Mouse (Mus musculus) bone marrow, adult 2 months (tissue): ENCODE measurements around the gene Txnrd1. TPM values are rescaled to one million over a fixed set of nuclear protein-coding genes. Genes with fewer than 3 reads are reported as not detected.

ENCODE experiments used
- H3K27ac ChIP-seq: fragments of 200-500 bp; 2 replicates; pipeline ENCODE4 v1.5.1; 2012; ENCODE audit warnings: low read depth, mild to moderate bottlenecking, control low read depth, inconsistent platforms, low read length; ENCODE audit not compliant: control insufficient read depth, poor library complexity, insufficient read depth
- H3K4me1 ChIP-seq: fragments of 200-500 bp; 2 replicates; pipeline ENCODE4 v1.6.1; 2011; ENCODE audit warnings: low read length; ENCODE audit not compliant: control insufficient read depth, insufficient read depth
- H3K4me3 ChIP-seq: fragments of 200-500 bp; replicated peaks from 2 replicates; pipeline ENCODE3; 2011; ENCODE audit warnings: mild to moderate bottlenecking, low read depth, low read length, control low read depth; ENCODE audit not compliant: control insufficient read depth
- CTCF ChIP-seq: fragments of 200-500 bp; IDR thresholded peaks from 2 replicates; pipeline ENCODE4 v1.5.1; 2011; ENCODE audit warnings: low read length, control low read depth; ENCODE audit not compliant: control insufficient read depth, insufficient read depth
- POLR2A ChIP-seq: fragments of 200-500 bp; IDR thresholded peaks from 2 replicates; pipeline ENCODE4 v1.6.1; 2011; ENCODE audit warnings: low read depth, mild to moderate bottlenecking, control low read depth, low read length, borderline replicate concordance; ENCODE audit not compliant: control insufficient read depth
- WGBS: fragments of 180-500 bp; shearing (Covaris S2); methylation state at CpG from one replicate; pipeline ENCODE4 v1.1.7; 2018; 5-methylcytosine and 5-hydroxymethylcytosine counted together
- polyA plus RNA-seq: library from polyadenylated mRNA; stranded (reverse); fragments of >200 nt; gene quantifications from 2 replicates; pipeline ENCODE4 v1.2.4, GENCODE M21; 2011; ENCODE audit warnings: low replicate concordance; ENCODE audit not compliant: missing spikeins, insufficient read depth, insufficient read length

Txnrd1 gene
- polyA plus RNA-seq, 1 experiment: 20.2 TPM

DNA sequence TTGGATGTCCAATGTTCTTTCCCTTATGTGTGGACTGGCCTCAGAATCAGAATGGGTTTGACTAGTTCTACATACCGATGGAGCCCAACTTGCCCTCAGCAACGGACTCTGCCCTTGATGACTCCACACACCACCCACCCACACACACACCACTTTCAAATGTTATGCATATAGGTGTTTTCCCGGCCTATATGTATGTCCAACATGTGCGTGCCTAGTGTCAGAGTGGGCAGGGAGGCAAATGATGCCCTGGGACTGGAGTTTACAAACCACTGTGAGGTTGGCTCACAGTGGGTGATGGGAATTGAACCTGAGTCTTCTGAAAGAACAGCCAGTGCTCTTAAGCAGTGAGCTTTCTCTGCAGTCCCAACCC, 36.6 kb upstream of the Txnrd1 start:
- no peak overlapping the region for H3K4me3 ChIP-seq
- no peak for TF ChIP-seq POLR2A
- TF ChIP-seq CTCF: no peak
- peaks cover 4% of the 10 kb centered on the region for H3K4me1 ChIP-seq
- 39% methylated on average over 4 of the region's 4 CpGs for WGBS
- no peak overlapping the region for H3K27ac ChIP-seq

DNA sequence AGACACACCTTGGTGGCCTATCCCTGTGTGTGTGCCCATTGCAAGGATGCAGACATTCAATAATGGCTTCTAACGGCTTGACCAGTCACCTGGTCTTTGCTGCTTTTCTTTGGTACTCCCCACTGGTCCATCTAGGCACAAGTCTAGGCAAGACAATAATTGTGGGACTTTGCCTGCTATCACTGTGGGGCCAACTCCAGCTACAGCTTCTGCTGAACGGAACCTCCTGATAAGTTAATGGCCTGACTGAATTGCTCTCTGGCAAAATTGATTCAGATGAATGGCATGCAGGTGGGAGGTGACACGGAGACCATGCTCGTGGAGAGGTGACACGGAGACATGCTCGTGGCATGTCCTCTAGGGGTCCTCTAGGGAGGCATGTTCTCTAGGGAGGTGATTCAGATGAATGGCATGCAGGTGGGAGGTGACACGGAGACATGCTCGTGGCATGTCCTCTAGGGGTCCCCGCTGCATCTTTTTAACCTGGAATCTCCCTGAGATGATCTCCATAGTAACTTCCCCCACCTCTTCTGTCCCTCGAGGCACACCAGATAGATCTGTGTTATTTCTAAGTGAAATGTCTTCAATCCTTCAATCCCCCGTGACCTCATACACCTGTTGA, 35.3 kb upstream of the Txnrd1 start:
- WGBS: 51% methylated on average over 11 of the region's 11 CpGs
- TF ChIP-seq POLR2A: no peak
- no peak for TF ChIP-seq CTCF
- Histone ChIP-seq H3K4me3 (no peak overlapping the region), H3K4me1 (peaks cover 4% of the 10 kb centered on the region), H3K27ac (no peak overlapping the region)

DNA sequence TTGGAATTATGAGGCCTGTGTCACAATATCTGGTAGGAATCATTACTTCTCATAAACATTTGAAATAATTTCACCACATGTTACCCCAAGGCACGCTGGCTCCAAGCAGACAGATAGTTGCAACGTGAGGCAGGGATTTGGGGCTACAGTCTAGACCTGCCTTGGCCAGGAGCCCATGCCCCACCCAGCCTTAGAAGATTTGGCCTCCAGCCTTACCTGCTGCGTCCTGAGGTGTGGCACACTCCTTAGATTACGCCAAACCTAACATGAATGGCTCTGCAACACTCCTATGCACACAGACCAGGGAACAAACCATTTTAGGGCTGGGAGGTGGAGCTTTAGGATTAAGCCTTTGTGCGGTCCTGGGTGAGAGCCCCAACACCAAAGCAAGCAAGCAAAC, 33.7 kb upstream of the Txnrd1 start:
- Histone ChIP-seq H3K4me3 (no peak overlapping the region), H3K27ac (no peak overlapping the region), H3K4me1 (peaks cover 4% of the 10 kb centered on the region)
- 78% methylated on average over 5 of the region's 5 CpGs for WGBS
- TF ChIP-seq CTCF: no peak
- TF ChIP-seq POLR2A: no peak

DNA sequence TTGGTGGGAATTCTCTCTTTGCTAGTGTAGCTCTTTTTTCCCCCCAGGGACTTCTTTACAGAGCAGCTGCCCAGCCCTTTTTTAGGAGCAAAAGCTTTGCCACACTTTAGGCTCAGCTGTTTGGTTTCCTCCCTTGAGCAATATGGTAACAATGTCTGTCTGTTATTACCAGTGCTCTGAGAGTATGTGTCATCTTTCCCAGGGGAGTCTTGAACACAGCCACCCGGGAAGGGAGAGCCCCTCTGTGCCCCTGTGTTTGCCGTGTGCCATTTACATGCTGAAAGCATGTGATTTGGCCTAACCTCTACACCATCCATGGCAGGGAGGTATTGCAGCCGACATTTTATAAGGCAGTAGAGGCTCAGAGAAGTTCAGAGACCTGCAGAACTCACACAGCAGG, 29.4 kb upstream of the Txnrd1 start:
- Histone ChIP-seq H3K4me1 (no peaks in the 10 kb centered on the region), H3K27ac (no peak overlapping the region), H3K4me3 (no peak overlapping the region)
- TF ChIP-seq POLR2A: no peak
- 62% methylated on average over 3 of the region's 3 CpGs for WGBS

DNA sequence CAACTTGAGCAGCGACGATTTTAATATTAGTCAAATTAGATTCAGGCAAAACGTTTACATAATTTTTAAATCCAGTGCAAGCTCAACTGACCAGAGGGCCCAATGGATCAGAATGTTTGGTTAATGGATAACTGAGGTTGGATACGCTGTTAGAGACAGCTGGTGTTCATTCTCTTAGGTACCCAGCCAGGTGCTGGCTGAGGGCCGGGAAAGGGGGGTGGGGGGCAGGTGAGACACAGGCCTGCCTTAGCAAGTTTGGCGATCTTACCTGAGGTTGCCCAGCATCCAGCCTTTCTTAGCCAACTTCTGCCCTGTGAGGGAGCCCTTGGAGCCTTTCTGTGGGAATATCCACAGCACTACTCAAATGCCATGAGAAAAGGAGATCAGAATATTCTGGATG, 28.6 kb upstream of the Txnrd1 start:
- Histone ChIP-seq H3K27ac (no peak overlapping the region), H3K4me3 (no peak overlapping the region), H3K4me1 (no peaks in the 10 kb centered on the region)
- TF ChIP-seq CTCF (no peak), POLR2A (no peak)
- 84% methylated on average over 6 of the region's 6 CpGs for WGBS

DNA sequence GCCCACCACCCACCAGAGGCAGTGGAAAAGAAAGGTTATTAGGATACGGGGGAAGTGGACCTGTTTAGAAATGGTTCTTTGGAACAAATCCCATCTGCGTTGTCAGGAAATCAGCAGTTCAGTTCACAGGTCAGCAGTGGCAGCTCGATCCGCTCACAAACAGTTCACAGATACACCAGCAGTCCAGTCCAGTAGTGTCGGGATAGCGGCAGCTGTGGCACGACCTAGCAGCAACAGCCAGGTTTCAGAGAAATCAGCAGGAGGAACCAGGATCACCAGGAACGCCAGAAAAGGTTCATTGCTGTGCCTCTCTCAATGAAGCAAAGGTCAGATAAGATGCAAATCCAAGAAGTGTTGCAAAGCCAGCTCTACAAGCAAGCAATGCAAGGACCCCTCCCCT, 27.3 kb upstream of the Txnrd1 start:
- H3K4me1 ChIP-seq: no peaks in the 10 kb centered on the region
- H3K27ac ChIP-seq: no peak overlapping the region; the same call in 1 of the 2 replicates
- no peak overlapping the region for H3K4me3 ChIP-seq
- TF ChIP-seq CTCF (no peak), POLR2A (no peak)
- 88% methylated on average over 8 of the region's 8 CpGs for WGBS

DNA sequence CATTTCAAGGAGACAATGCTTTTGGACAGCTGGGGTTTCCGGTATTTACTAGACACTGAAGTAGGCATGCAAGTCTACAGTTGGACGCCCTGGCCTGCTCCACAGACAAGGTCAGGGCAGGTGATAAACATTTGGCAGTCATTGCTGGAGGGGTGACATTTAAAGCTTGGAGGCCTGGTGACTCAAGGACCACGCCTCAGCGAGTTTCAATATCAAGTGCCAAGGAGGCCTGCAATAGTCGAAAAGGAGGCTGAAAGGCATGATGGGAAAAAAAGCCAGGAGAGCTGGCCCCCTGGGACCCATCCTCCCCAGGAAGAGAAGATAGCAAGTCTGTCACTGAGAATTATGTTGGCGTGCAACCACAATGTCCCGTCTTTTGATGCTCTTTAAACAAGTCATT, 26.5 kb upstream of the Txnrd1 start:
- WGBS: 70% methylated on average over 7 of the region's 7 CpGs
- no peak overlapping the region for H3K4me3 ChIP-seq
- TF ChIP-seq CTCF (no peak), POLR2A (no peak)
- no peaks in the 10 kb centered on the region for H3K4me1 ChIP-seq
- H3K27ac ChIP-seq: no peak overlapping the region

DNA sequence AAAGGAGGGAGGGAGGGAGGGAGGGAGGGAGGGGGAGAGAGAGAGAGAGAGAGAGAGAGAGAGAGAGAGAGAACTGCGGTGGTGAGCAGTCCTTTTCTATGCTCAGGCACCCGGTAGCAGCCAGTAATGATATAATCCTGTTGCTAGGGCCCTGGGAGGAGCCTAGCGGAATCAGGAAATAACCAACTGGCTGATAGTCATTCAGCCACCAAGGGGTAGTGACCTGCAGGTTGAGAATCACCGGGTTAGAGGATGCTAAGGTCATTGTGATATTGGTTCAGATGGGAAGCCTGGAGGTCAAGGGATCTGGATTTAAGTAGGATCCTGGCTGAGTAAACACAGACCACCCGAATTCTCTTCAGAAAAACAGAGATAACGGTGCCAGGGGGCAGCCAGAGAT, 25.6 kb upstream of the Txnrd1 start:
- H3K4me1 ChIP-seq: no peaks in the 10 kb centered on the region
- H3K4me3 ChIP-seq: no peak overlapping the region
- no peak overlapping the region for H3K27ac ChIP-seq
- 22% methylated on average over 6 of the region's 6 CpGs for WGBS
- TF ChIP-seq POLR2A: no peak
- TF ChIP-seq CTCF: no peak

DNA sequence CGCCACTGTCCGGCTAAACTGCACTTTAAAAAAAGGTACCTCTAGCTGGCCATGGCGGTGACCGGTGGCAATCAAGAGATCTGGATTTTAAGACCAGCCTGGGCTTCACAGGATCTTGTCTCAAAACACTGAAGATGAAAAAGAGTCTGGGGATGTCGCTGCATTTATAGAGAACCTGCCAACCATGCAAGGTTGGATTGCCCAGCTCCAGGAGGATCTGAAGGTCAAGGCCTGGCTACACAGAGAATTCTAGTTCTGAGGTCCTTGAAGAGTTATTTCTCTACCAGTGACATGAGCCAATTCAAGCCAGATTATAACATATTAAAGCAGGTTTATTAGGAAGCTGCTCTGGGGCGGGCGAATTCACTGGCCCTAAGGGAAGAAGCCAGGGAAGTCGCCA, 24.9 kb upstream of the Txnrd1 start:
- Histone ChIP-seq H3K27ac (no peak overlapping the region), H3K4me3 (no peak overlapping the region), H3K4me1 (no peaks in the 10 kb centered on the region; the same call in 1 of the 2 replicates)
- no peak for TF ChIP-seq POLR2A
- TF ChIP-seq CTCF: no peak
- 79% methylated on average over 8 of the region's 8 CpGs for WGBS

DNA sequence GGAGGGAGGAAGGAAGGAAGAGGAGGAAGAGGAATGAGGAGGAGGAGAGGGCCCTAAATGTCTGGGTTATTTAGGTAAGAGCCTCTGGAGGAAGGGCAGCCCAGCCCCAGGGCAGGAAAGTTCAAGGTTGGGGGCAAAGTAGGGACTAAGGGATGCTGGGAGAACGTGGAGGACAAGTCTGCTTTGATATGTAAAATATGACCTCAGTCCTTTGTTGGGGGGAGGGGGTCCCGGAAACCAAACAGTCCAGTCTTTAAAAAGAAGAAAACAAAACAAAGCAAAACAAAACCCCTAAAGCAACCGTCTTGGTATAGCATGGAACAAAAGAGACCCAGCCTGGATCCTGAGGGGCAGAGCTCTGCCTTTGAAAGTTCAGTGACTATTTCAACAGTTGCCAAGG, 24.4 kb upstream of the Txnrd1 start:
- Histone ChIP-seq H3K27ac (no peak overlapping the region), H3K4me3 (no peak overlapping the region), H3K4me1 (no peaks in the 10 kb centered on the region; the same call in 1 of the 2 replicates)
- TF ChIP-seq POLR2A (no peak), CTCF (no peak)
- 70% methylated on average over 3 of the region's 3 CpGs for WGBS
